Mouse (Mus musculus) kidney, postnatal 4 days (tissue): ENCODE data around the gene Gli2.

Source experiments
- DNase-seq, 2 experiments: peaks; one replicate each; pipeline ENCODE4 v3.0.0; 2021; ENCODE audit warnings: mixed read lengths in 2 of 2

Gli2 gene

GRCm38 (mm10) chr1:118994482-118995105, 58.8 kb downstream of the Gli2 start:
- DNase-seq: peak; percentile 33 to 47

- no peak for DNase-seq
Measured at GRCm38 (mm10) chr1:118993775-118994174, 59.6 kb downstream of the Gli2 start.

GRCm38 (mm10) chr1:118988331-118988730, 65.1 kb downstream of the Gli2 start:
- DNase-seq: peak; percentile 26 to 49

- DNase-seq: peak in 1 of 2 experiments; percentile 14
Measured at GRCm38 (mm10) chr1:118987538-118987937, 65.9 kb downstream of the Gli2 start.

- DNase-seq: peak in 1 of 2 experiments; percentile 17
Measured at GRCm38 (mm10) chr1:118983389-118983788, 70.0 kb downstream of the Gli2 start.

- DNase-seq: peak; percentile 36 to 61
Measured at GRCm38 (mm10) chr1:118982805-118983211, 70.6 kb downstream of the Gli2 start.

GRCm38 (mm10) chr1:118981943-118982804, 71.2 kb downstream of the Gli2 start:
- DNase-seq: peak; percentile 88 to 91

GRCm38 (mm10) chr1:118980636-118981035, 72.8 kb downstream of the Gli2 start:
- DNase-seq: peak; percentile 33 to 41

- DNase-seq: peak; percentile 74 to 82
Measured at GRCm38 (mm10) chr1:118976596-118976995, 76.8 kb downstream of the Gli2 start.

GRCm38 (mm10) chr1:118975376-118975775, 78.0 kb downstream of the Gli2 start:
- DNase-seq: no peak

GRCm38 (mm10) chr1:118970068-118970467, 83.4 kb downstream of the Gli2 start:
- no peak for DNase-seq

GRCm38 (mm10) chr1:118969409-118969808, 84.0 kb downstream of the Gli2 start:
- DNase-seq: no peak

GRCm38 (mm10) chr1:118968661-118969179, 84.7 kb downstream of the Gli2 start:
- DNase-seq: no peak

- no peak for DNase-seq
Measured at GRCm38 (mm10) chr1:118967976-118968375, 85.4 kb downstream of the Gli2 start.

- DNase-seq: no peak
Measured at GRCm38 (mm10) chr1:118967281-118967680, 86.1 kb downstream of the Gli2 start.

GRCm38 (mm10) chr1:118958644-118959043, 94.8 kb downstream of the Gli2 start:
- DNase-seq: no peak

GRCm38 (mm10) chr1:118955791-118956190, 97.6 kb downstream of the Gli2 start:
- DNase-seq: peak; percentile 18 to 49

- DNase-seq: peak; percentile 56 to 69
Measured at GRCm38 (mm10) chr1:118954434-118955301, 98.8 kb downstream of the Gli2 start.

GRCm38 (mm10) chr1:118953031-118953430, 100.4 kb downstream of the Gli2 start:
- DNase-seq: no peak

GRCm38 (mm10) chr1:118952318-118952717, 101.1 kb downstream of the Gli2 start:
- peak; percentile 23 to 28 for DNase-seq

- no peak for DNase-seq
Measured at GRCm38 (mm10) chr1:118948407-118948806, 105.0 kb downstream of the Gli2 start.

GRCm38 (mm10) chr1:118947221-118947620, 106.2 kb downstream of the Gli2 start:
- DNase-seq: no peak

GRCm38 (mm10) chr1:118941336-118941735, 112.1 kb downstream of the Gli2 start:
- DNase-seq: no peak
